Comparison of ENCODE assay signal across 8 mouse cellular contexts in the genomic region with DNA sequence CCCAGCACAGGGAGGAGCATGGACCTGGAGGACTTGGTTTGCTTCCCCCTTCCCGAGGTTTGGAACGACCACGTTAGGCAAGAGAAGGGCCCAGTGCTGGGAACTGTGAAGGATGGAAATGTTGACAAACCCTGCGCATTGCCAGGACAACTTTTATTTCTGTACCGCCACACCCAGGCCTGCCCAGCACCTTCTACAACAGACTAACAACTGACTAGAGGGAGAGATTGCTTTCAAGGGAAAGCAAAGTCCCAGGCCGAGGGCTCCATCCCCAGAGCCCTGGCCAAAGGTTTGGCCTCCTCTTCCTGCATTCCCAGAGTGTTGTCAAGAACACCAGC. TPM values are rescaled to one million over a fixed set of nuclear protein-coding genes. Genes with fewer than 3 reads are reported as not detected.
DNase-seq lines count a peak whose midpoint lies in the region; ATAC-seq and TF ChIP-seq lines count a peak whose summit lies in the region.

No protein-coding gene starts in this region.

- no peak for ATAC-seq in liver, postnatal 0 days

- no peak for DNase-seq in heart, adult 2 months
- DNase-seq in heart, postnatal 25 days (ENCODE audit: low spot score) = no peak
- DNase-seq in thymus, adult 2 months = no peak
- no peak for DNase-seq in thymus, postnatal 25 days
- DNase-seq in liver, postnatal 0 days = no peak
- no peak for DNase-seq in c-Kit-positive CD71-positive TER-119-positive erythroid progenitor cells, embryonic 14.5 days (ENCODE audit: low spot score)
- DNase-seq in layer of hippocampus, postnatal 10 days (ENCODE audit: low spot score in 2 of 2) = no peak
- no peak for DNase-seq in layer of hippocampus, adult 18-20 months (ENCODE audit: low spot score in 2 of 2)

- no peaks in the 10 kb centered on the region for H3K27me3 ChIP-seq in heart, adult 2 months (ENCODE audit: control insufficient read depth, insufficient read depth, low read length)
- no peaks in the 10 kb centered on the region for H3K27me3 ChIP-seq in thymus, adult 2 months (ENCODE audit: control insufficient read depth, insufficient read depth, low read length)
- no peaks in the 10 kb centered on the region for H3K27me3 ChIP-seq in liver, postnatal 0 days (ENCODE audit: insufficient read depth, low read length)

- H3K9me3 ChIP-seq in liver, postnatal 0 days (ENCODE audit: low read length) = no peaks in the 10 kb centered on the region

- H3K4me1 ChIP-seq in heart, adult 2 months (ENCODE audit: control insufficient read depth, insufficient read depth, low read length) = peaks cover 21% of the 10 kb centered on the region
- peaks cover 24% of the 10 kb centered on the region for H3K4me1 ChIP-seq in thymus, adult 2 months (replicated peaks; ENCODE audit: control insufficient read depth, insufficient read depth, low read length)
- H3K4me1 ChIP-seq in liver, postnatal 0 days (ENCODE audit: insufficient read depth) = peaks cover 20% of the 10 kb centered on the region

- H3K4me3 ChIP-seq in heart, adult 2 months = no peak overlapping the region
- no peak overlapping the region for H3K4me3 ChIP-seq in thymus, adult 2 months (ENCODE audit: control insufficient read depth, insufficient read depth, low read length)
- no peak overlapping the region for H3K4me3 ChIP-seq in liver, postnatal 0 days (ENCODE audit: low read depth, low read length)

- TF ChIP-seq EP300 in heart, adult 2 months (IDR thresholded peaks at IDR 0.05; ENCODE audit: insufficient read depth, low read depth, low read length) = no peak
- TF ChIP-seq EP300 in liver, postnatal 0 days (IDR thresholded peaks at IDR 0.05; ENCODE audit: low read depth) = no peak

- intact Hi-C loops in heart, adult 2 months (cut with DNase I) = no loop called here
- intact Hi-C loops in heart, postnatal 25 days (cut with DNase I) = no loop called here

- peak overlapping the region; percentile 82 for H3K27ac ChIP-seq in heart, adult 2 months
- peak overlapping the region; percentile 13; the same call in 1 of the 2 replicates for H3K27ac ChIP-seq in thymus, adult 2 months (ENCODE audit: control insufficient read depth, insufficient read depth, low read length)
- peak overlapping the region; percentile 64 for H3K27ac ChIP-seq in liver, postnatal 0 days (ENCODE audit: low read depth)

- no peak for TF ChIP-seq CTCF in heart, adult 2 months (IDR thresholded peaks at IDR 0.05)
- no peak for TF ChIP-seq CTCF in thymus, adult 2 months (IDR thresholded peaks at IDR 0.05; ENCODE audit: borderline replicate concordance, control insufficient read depth, extremely low read depth, insufficient read depth, low read length, poor library complexity)
- no peak for TF ChIP-seq CTCF in liver, postnatal 0 days (IDR thresholded peaks at IDR 0.05; ENCODE audit: low read depth)

- H3K36me3 ChIP-seq in heart, adult 2 months (ENCODE audit: control insufficient read depth, insufficient read depth, low read length) = no peaks in the 10 kb centered on the region
- H3K36me3 ChIP-seq in thymus, adult 2 months (ENCODE audit: control insufficient read depth, insufficient read depth, low read length) = no peaks in the 10 kb centered on the region
- no peaks in the 10 kb centered on the region for H3K36me3 ChIP-seq in liver, postnatal 0 days (replicated peaks; ENCODE audit: insufficient read depth, low read length)

- no peak for TF ChIP-seq POLR2A in heart, adult 2 months (IDR thresholded peaks at IDR 0.05; ENCODE audit: insufficient read depth, low read depth, low read length)
- TF ChIP-seq POLR2A in thymus, adult 2 months (IDR thresholded peaks at IDR 0.05; ENCODE audit: control insufficient read depth, extremely low read depth, insufficient read depth, low read length, poor library complexity) = no peak

- H3K9ac ChIP-seq in heart, adult 2 months (ENCODE audit: low read depth, low read length) = 0 out of 2 replicates have a peak overlapping the region, but pooled peaks have one; percentile 7
- H3K9ac ChIP-seq in liver, postnatal 0 days (replicated peaks) = no peak overlapping the region

- WGBS in heart, adult 2 months = 33% methylated on average over 6 of the region's 6 CpGs
- WGBS in thymus, adult 2 months = 95% methylated on average over 6 of the region's 6 CpGs
- 64% methylated on average over 6 of the region's 6 CpGs for WGBS in liver, postnatal 0 days (ENCODE audit: insufficient replicate concordance)

- H3K4me2 ChIP-seq in liver, postnatal 0 days (ENCODE audit: low read depth, low read length) = no peak overlapping the region

- H3K79me2 ChIP-seq in heart, adult 2 months (replicated peaks; ENCODE audit: control insufficient read depth, insufficient read depth, low read length) = no peaks in the 10 kb centered on the region

RNA-seq across cellular contexts. Expression of a gene that starts 8.5 kb away (rescaled TPM):
- 1 to 10 TPM; 1.3 to 1.9 TPM for total RNA-seq in heart, adult 2 months (2021)
- 2.6 and 2.9 TPM in 2 replicates for polyA plus RNA-seq in heart, adult 2 months (2012; rRNA removed)
- 1 to 10 TPM; 1.3 to 2.3 TPM for total RNA-seq in heart, postnatal 25 days (2021)
- polyA plus RNA-seq in thymus, adult 2 months (2012; rRNA removed) = 4.9 and 6.9 TPM in 2 replicates
- 3.4 and 3.7 TPM in 2 replicates for polyA plus RNA-seq in liver, postnatal 0 days (2015; fragmentation: Nextera tagmentation; extraction: Ambion mirVana)
- total RNA-seq in layer of hippocampus, postnatal 10 days (2021) = 10 to 100 TPM; 14.4 to 16.9 TPM
- 10 to 100 TPM; 11.2 to 12.5 TPM for total RNA-seq in layer of hippocampus, adult 18-20 months (2021)

RNA-seq across cellular contexts. Expression of a gene that starts 24.7 kb away (rescaled TPM):
- total RNA-seq in heart, adult 2 months (2021) = 10 to 100 TPM; 18.2 to 19.3 TPM
- 7.8 and 9.0 TPM in 2 replicates for polyA plus RNA-seq in heart, adult 2 months (2012; rRNA removed)
- total RNA-seq in heart, postnatal 25 days (2021) = 10 to 100 TPM; 17.5 to 18.8 TPM
- 18.2 and 18.4 TPM in 2 replicates for polyA plus RNA-seq in thymus, adult 2 months (2012; rRNA removed)
- 2.6 and 2.7 TPM in 2 replicates for polyA plus RNA-seq in liver, postnatal 0 days (2015; fragmentation: Nextera tagmentation; extraction: Ambion mirVana)
- 10 to 100 TPM; 38.0 to 38.7 TPM for total RNA-seq in layer of hippocampus, postnatal 10 days (2021)
- total RNA-seq in layer of hippocampus, adult 18-20 months (2021) = 10 to 100 TPM; 53.7 to 57.3 TPM

RNA-seq across cellular contexts. Expression of a gene that starts 30.2 kb away (rescaled TPM):
- 10 to 100 TPM; 12.1 to 14.5 TPM for total RNA-seq in heart, adult 2 months (2021)
- polyA plus RNA-seq in heart, adult 2 months (2012; rRNA removed) = 12.8 and 14.2 TPM in 2 replicates
- 10 to 100 TPM; 15.1 to 18.2 TPM for total RNA-seq in heart, postnatal 25 days (2021)
- polyA plus RNA-seq in thymus, adult 2 months (2012; rRNA removed) = 235 and 264 TPM in 2 replicates
- polyA plus RNA-seq in liver, postnatal 0 days (2015; fragmentation: Nextera tagmentation; extraction: Ambion mirVana) = 4.1 and 5.9 TPM in 2 replicates
- 10 to 100 TPM; 83.4 to 87.0 TPM for total RNA-seq in layer of hippocampus, postnatal 10 days (2021)
- total RNA-seq in layer of hippocampus, adult 18-20 months (2021) = 100 to 1,000 TPM; 132 to 148 TPM

RNA-seq across cellular contexts. Expression of a gene that starts 39.2 kb away (rescaled TPM):
- total RNA-seq in heart, adult 2 months (2021) = 10 to 100 TPM; 27.8 to 38.1 TPM
- 27.5 and 27.8 TPM in 2 replicates for polyA plus RNA-seq in heart, adult 2 months (2012; rRNA removed)
- total RNA-seq in heart, postnatal 25 days (2021) = 10 to 100 TPM; 36.7 to 39.0 TPM
- polyA plus RNA-seq in thymus, adult 2 months (2012; rRNA removed) = 28.8 and 29.5 TPM in 2 replicates
- 56.5 and 57.0 TPM in 2 replicates for polyA plus RNA-seq in liver, postnatal 0 days (2015; fragmentation: Nextera tagmentation; extraction: Ambion mirVana)
- 10 to 100 TPM; 63.1 to 66.1 TPM for total RNA-seq in layer of hippocampus, postnatal 10 days (2021)
- total RNA-seq in layer of hippocampus, adult 18-20 months (2021) = 10 to 100 TPM; 75.1 to 90.2 TPM

RNA-seq across cellular contexts. Expression of a gene that starts 39.3 kb away (rescaled TPM):
- 10 to 100 TPM; 13.7 to 14.0 TPM for total RNA-seq in heart, adult 2 months (2021)
- 20.6 and 22.3 TPM in 2 replicates for polyA plus RNA-seq in heart, adult 2 months (2012; rRNA removed)
- total RNA-seq in heart, postnatal 25 days (2021) = 10 to 100 TPM; 14.7 to 16.3 TPM
- polyA plus RNA-seq in thymus, adult 2 months (2012; rRNA removed) = 3.9 and 5.4 TPM in 2 replicates
- polyA plus RNA-seq in liver, postnatal 0 days (2015; fragmentation: Nextera tagmentation; extraction: Ambion mirVana) = 0.82 and 0.85 TPM in 2 replicates
- 10 to 100 TPM; 13.4 to 13.7 TPM for total RNA-seq in layer of hippocampus, postnatal 10 days (2021)
- 10 to 100 TPM; 11.0 TPM for total RNA-seq in layer of hippocampus, adult 18-20 months (2021)

Comparison
In these comparisons a context has a peak if more than half of its experiments do, and no peak if none do; other contexts are left out.
1. H3K27ac ChIP-seq: peak in every context shown above with its lines; median percentile 82 in heart, adult 2 months; 64 in liver, postnatal 0 days; 13 in thymus, adult 2 months.
2. RNA of a gene that starts 30.2 kb away (total RNA-seq): 132 to 148 TPM in layer of hippocampus, adult 18-20 months and 83.4 to 87.0 TPM in layer of hippocampus, postnatal 10 days; 15.1 to 18.2 TPM in heart, postnatal 25 days and 12.1 to 14.5 TPM in heart, adult 2 months; every median in the first group is over 4 times any median in the second.